Mouse (Mus musculus) bone marrow, adult 2 months (tissue): Measurements from ENCODE around the gene Lrrc49. TPM values are rescaled to one million over a fixed set of nuclear protein-coding genes. Genes with fewer than 3 reads are reported as not detected.

Experiments used
- H3K27ac ChIP-seq: fragments of 200-500 bp; 2 replicates; pipeline ENCODE4 v1.5.1; 2012; ENCODE audit warnings: low read depth, mild to moderate bottlenecking, control low read depth, inconsistent platforms, low read length; ENCODE audit not compliant: control insufficient read depth, poor library complexity, insufficient read depth
- H3K4me1 ChIP-seq: fragments of 200-500 bp; 2 replicates; pipeline ENCODE4 v1.6.1; 2011; ENCODE audit warnings: low read length; ENCODE audit not compliant: control insufficient read depth, insufficient read depth
- H3K4me3 ChIP-seq: fragments of 200-500 bp; replicated peaks from 2 replicates; pipeline ENCODE3; 2011; ENCODE audit warnings: mild to moderate bottlenecking, low read depth, low read length, control low read depth; ENCODE audit not compliant: control insufficient read depth
- CTCF ChIP-seq: fragments of 200-500 bp; IDR thresholded peaks from 2 replicates; pipeline ENCODE4 v1.5.1; 2011; ENCODE audit warnings: low read length, control low read depth; ENCODE audit not compliant: control insufficient read depth, insufficient read depth
- POLR2A ChIP-seq: fragments of 200-500 bp; IDR thresholded peaks from 2 replicates; pipeline ENCODE4 v1.6.1; 2011; ENCODE audit warnings: low read depth, mild to moderate bottlenecking, control low read depth, low read length, borderline replicate concordance; ENCODE audit not compliant: control insufficient read depth
- WGBS: fragments of 180-500 bp; shearing (Covaris S2); methylation state at CpG from one replicate; pipeline ENCODE4 v1.1.7; 2018; 5-methylcytosine and 5-hydroxymethylcytosine counted together
- polyA plus RNA-seq: library from polyadenylated mRNA; stranded (reverse); fragments of >200 nt; gene quantifications from 2 replicates; pipeline ENCODE4 v1.2.4, GENCODE M21; 2011; ENCODE audit warnings: low replicate concordance; ENCODE audit not compliant: missing spikeins, insufficient read depth, insufficient read length

The Lrrc49 gene
- polyA plus RNA-seq, 1 experiment, result not detected

DNA sequence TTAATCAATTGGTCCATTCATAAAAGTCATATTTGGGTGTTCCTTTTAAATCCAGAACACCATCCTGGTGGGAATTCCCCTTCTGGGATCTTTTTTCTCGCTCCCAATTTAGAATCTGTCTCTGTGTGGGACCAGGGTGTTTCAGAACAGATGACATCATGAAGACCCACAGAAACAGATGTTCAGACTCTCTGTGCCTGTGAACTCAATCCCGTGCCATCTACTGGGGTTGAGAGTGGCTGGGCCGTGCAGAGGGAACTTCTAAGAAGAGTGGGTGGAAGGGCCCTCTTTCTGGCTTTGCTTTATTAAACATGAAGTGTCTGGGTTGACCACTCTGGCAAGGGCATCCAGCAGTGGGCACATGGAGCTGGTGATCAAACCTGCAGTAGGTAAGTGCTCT is 129.5 kb downstream of the Lrrc49 start:
- Histone ChIP-seq H3K4me3 (no peak overlapping the region), H3K4me1 (no peaks in the 10 kb centered on the region), H3K27ac (no peak overlapping the region)
- 74% methylated on average over 3 of the region's 3 CpGs for WGBS
- TF ChIP-seq POLR2A (no peak), CTCF (no peak)

DNA sequence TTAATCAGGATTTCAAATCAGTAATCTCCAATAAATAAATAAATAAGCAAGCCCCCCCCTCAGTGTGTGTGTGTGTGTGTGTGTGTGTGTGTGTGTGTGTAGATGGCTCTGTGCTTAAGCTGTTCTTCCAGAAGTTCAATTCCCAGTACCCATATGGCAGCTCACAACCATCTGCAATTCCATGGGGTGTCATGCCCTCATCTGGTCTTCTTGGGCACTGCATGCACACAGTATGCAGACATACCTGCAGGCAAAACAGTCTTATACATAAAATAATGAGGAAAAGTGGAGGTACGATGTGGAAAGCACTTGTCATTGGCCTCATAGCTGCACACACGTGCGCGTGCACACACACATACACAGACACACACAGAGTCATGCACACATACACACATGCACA is 136.7 kb downstream of the Lrrc49 start:
- H3K4me3 ChIP-seq, result no peak overlapping the region

DNA sequence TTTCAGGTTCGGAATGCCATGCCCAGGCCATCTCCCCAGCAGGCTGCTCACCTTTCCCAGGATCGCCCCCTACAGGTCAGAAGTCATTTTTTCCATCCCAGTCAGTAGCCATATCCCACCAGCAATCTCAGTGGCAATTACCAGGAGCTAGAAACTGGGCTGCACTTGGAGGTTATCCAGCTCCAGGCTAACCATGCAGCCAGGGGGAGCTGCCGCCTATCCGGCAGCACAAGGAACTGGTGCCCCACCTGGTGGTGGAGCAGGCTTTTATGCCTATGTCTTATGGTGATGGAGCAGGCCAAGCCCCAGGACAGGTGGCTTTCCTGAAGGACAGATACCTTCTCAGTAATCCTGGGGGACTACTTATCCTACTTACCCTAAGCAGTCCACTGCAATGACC is 139.8 kb downstream of the Lrrc49 start:
- TF ChIP-seq CTCF (peak; percentile 28; the same call in 1 of the 2 replicates), POLR2A (no peak)
- Histone ChIP-seq H3K4me3 (no peak overlapping the region), H3K4me1 (no peaks in the 10 kb centered on the region; the same call in 1 of the 2 replicates), H3K27ac (no peak overlapping the region)
- 37% methylated on average over 4 of the region's 4 CpGs for WGBS

More for the DNA sequence above, 136.7 kb downstream of the Lrrc49 start:
- Histone ChIP-seq H3K4me1 (no peaks in the 10 kb centered on the region), H3K27ac (no peak overlapping the region)
- no peak for TF ChIP-seq POLR2A
- WGBS, result 95% methylated on average over 4 of the region's 4 CpGs

DNA sequence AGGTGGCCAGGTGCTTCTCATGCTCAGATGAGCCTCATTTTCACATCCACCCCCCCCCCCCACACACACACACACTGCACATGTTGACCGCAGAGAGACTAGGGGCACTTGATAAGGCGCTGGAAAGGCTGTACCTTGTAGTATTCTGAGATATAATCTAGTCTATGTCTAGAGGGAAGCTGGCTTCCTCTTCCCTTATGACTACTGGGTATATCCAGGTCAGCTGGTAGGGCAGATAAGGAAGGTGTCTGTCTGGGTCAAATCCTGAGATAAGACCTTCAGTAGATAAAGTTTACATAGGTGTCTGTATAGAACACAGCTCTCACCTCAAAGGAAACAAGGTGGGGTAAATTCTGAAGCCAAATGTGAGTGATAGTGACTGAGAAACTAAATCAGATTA is 141.8 kb downstream of the Lrrc49 start:
- Histone ChIP-seq H3K4me3 (no peak overlapping the region), H3K27ac (no peak overlapping the region), H3K4me1 (no peaks in the 10 kb centered on the region; the same call in 1 of the 2 replicates)
- no peak for TF ChIP-seq POLR2A
- 5% methylated on average over 2 of the region's 2 CpGs for WGBS

DNA sequence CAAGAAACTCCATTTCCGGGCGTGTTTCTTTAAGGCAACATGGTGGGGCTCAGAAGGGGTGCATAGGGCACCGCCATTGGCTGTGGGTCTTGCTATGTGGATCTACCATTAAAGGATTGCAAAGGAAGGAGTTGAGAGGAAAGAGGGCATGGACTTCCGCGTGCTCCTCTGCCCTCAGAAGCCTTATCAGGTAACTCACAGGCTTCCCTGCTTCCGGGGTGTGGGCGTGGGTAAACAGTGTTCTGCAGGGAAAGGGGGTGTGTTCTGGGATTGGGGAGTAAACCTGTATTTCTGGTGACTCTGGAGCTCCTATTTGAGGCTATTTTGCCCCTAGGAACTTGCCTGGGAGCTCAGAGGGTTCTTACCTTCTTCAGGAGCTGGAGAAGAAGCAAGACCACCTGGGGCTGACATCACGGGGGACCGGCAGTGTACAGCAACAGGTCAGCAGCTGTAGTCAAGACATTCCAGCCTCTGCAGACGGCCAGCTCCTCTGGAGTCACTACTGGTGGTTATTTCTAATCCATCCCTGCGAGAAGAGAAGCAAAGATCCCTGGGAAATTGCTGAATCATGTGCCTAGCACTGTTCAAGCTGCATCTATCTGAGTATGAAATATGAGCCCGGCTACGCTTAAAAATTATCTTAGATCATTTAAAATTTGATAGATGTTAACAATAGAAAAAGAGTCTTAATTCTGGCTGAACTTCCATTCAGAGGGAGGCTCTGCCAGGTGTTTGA is 142.4 kb downstream of the Lrrc49 start:
- Histone ChIP-seq H3K27ac (peak overlapping the region; percentile 33; the same call in 1 of the 2 replicates), H3K4me1 (no peaks in the 10 kb centered on the region; the same call in 1 of the 2 replicates), H3K4me3 (no peak overlapping the region)
- TF ChIP-seq POLR2A, result no peak
- TF ChIP-seq CTCF, result no peak
- 33% methylated on average over 13 of the region's 13 CpGs for WGBS

DNA sequence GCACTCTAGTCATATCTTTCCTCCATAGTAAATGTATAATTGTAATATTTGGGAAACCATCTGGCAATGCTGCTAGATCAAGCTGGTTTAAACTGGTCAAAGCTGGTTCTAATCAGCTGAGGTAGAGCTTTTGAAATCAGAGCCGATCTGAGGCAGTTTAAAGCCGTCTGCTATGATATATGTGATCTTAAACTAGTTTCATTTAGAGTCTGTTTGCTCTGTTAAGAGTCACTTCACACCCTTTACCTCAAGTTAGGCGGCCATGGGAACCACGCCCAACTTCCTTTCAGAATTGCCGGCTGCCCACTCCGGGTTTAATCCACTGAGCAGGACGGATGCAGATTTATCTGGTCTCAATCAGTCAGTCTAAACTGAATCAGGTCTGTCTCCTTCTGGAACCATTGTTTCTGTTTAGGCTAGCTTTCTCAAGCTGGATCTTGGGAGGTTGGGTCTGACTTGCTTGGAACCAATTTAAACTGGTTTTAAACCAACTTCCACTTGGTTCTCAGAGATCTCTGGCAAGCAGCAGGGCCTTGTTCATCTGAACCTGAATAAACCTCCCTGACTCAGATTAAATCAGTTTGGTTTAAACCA is 144.4 kb downstream of the Lrrc49 start:
- H3K27ac ChIP-seq, result no peak overlapping the region
- no peak for TF ChIP-seq POLR2A
- 73% methylated on average over 7 of the region's 7 CpGs for WGBS
- no peak overlapping the region for H3K4me3 ChIP-seq
- no peaks in the 10 kb centered on the region; the same call in none of the 2 replicates for H3K4me1 ChIP-seq

DNA sequence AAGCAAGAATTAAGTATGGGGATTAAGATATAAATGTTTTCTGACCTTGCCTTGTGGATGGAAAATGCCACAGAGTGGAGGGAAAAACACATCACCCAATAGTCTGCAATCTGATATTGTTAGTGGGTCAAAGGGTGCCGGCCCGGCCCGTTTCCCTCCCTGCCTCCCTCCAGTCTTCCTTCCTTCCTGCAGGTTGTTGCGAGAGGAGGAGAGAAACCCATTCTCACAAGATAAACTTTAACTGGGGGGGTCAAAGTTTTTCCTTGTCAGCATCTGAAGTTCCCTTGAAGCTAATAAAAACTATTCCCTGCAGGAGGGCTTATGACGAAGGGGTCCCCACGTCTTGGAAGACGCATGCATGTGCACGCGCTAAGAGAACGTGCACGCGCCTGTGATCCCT is 157.6 kb downstream of the Lrrc49 start:
- Histone ChIP-seq H3K27ac (no peak overlapping the region), H3K4me3 (no peak overlapping the region), H3K4me1 (no peaks in the 10 kb centered on the region)
- no peak for TF ChIP-seq POLR2A
- no peak for TF ChIP-seq CTCF
- 78% methylated on average over 12 of the region's 12 CpGs for WGBS

- H3K27ac ChIP-seq, result no peak overlapping the region
- 76% methylated on average over 10 of the region's 10 CpGs for WGBS
- no peaks in the 10 kb centered on the region for H3K4me1 ChIP-seq
- TF ChIP-seq POLR2A, result no peak
- TF ChIP-seq CTCF, result no peak
- no peak overlapping the region for H3K4me3 ChIP-seq
Observed at GRCm38 (mm10) chr9:60529348-60530243, 158.4 kb downstream of the Lrrc49 start.
